Mouse (Mus musculus): ENCODE measurements around the gene St8sia1. TPM values are rescaled to one million over a fixed set of nuclear protein-coding genes. Genes with fewer than 3 reads are reported as not detected.
A peak's percentile ranks its signal among the peaks of the same experiment; 100 is the strongest.

St8sia1 gene
- polyA plus RNA-seq, 1 experiment from 2014 or later = 2.7 TPM

- no peaks in the 10 kb centered on the region for H3K4me1 ChIP-seq (ENCODE audit: control insufficient read depth, insufficient read depth, low read length)
- no peak for ATAC-seq (replicated peaks; ENCODE audit: insufficient number of reproducible peaks, low FRiP score, low TSS enrichment, low read depth)
- H3K9me3 ChIP-seq (replicated peaks; ENCODE audit: control insufficient read depth, low read length) = no peaks in the 10 kb centered on the region
- no peak overlapping the region for H3K4me2 ChIP-seq (ENCODE audit: low read depth, low read length)
- H3K9ac ChIP-seq (replicated peaks; ENCODE audit: low read length) = no peak overlapping the region
- 94% methylated on average over 3 of the region's 3 CpGs for WGBS
- H3K36me3 ChIP-seq (replicated peaks; ENCODE audit: control insufficient read depth, insufficient read depth, low read depth, low read length) = no peaks in the 10 kb centered on the region
- no peak for DNase-seq (ENCODE audit: low spot score)
- H3K4me3 ChIP-seq (ENCODE audit: low read depth, low read length) = no peak overlapping the region
- no peaks in the 10 kb centered on the region for H3K27me3 ChIP-seq (ENCODE audit: control insufficient read depth, insufficient read depth, low read length)
- H3K27ac ChIP-seq (replicated peaks; ENCODE audit: low read depth, low read length) = no peak overlapping the region
Measured at GRCm38 (mm10) chr6:142955281-142955680, 9.0 kb downstream of the St8sia1 start.

- Histone ChIP-seq H3K9me3 (replicated peaks; ENCODE audit: control insufficient read depth, low read length) (no peaks in the 10 kb centered on the region), H3K9ac (replicated peaks; ENCODE audit: low read length) (no peak overlapping the region), H3K4me3 (ENCODE audit: low read depth, low read length) (no peak overlapping the region), H3K4me2 (ENCODE audit: low read depth, low read length) (no peak overlapping the region), H3K27ac (replicated peaks; ENCODE audit: low read depth, low read length) (no peak overlapping the region), H3K36me3 (replicated peaks; ENCODE audit: control insufficient read depth, insufficient read depth, low read depth, low read length) (no peaks in the 10 kb centered on the region), H3K4me1 (ENCODE audit: control insufficient read depth, insufficient read depth, low read length) (no peaks in the 10 kb centered on the region), H3K27me3 (ENCODE audit: control insufficient read depth, insufficient read depth, low read length) (no peaks in the 10 kb centered on the region)
- ATAC-seq (replicated peaks; ENCODE audit: insufficient number of reproducible peaks, low FRiP score, low TSS enrichment, low read depth) (no peak), DNase-seq (ENCODE audit: low spot score) (no peak)
Measured at GRCm38 (mm10) chr6:142953189-142953588, 11.1 kb downstream of the St8sia1 start.

GRCm38 (mm10) chr6:142952361-142952954, 11.8 kb downstream of the St8sia1 start:
- WGBS = 91% methylated on average over 7 of the region's 7 CpGs
- ATAC-seq (replicated peaks; ENCODE audit: insufficient number of reproducible peaks, low FRiP score, low TSS enrichment, low read depth) (no peak), DNase-seq (ENCODE audit: low spot score) (no peak)
- Histone ChIP-seq H3K4me1 (ENCODE audit: control insufficient read depth, insufficient read depth, low read length) (no peaks in the 10 kb centered on the region), H3K27ac (replicated peaks; ENCODE audit: low read depth, low read length) (no peak overlapping the region), H3K9me3 (replicated peaks; ENCODE audit: control insufficient read depth, low read length) (no peaks in the 10 kb centered on the region), H3K4me3 (ENCODE audit: low read depth, low read length) (no peak overlapping the region), H3K4me2 (ENCODE audit: low read depth, low read length) (no peak overlapping the region), H3K36me3 (replicated peaks; ENCODE audit: control insufficient read depth, insufficient read depth, low read depth, low read length) (no peaks in the 10 kb centered on the region), H3K9ac (replicated peaks; ENCODE audit: low read length) (no peak overlapping the region), H3K27me3 (ENCODE audit: control insufficient read depth, insufficient read depth, low read length) (no peaks in the 10 kb centered on the region)

DNA sequence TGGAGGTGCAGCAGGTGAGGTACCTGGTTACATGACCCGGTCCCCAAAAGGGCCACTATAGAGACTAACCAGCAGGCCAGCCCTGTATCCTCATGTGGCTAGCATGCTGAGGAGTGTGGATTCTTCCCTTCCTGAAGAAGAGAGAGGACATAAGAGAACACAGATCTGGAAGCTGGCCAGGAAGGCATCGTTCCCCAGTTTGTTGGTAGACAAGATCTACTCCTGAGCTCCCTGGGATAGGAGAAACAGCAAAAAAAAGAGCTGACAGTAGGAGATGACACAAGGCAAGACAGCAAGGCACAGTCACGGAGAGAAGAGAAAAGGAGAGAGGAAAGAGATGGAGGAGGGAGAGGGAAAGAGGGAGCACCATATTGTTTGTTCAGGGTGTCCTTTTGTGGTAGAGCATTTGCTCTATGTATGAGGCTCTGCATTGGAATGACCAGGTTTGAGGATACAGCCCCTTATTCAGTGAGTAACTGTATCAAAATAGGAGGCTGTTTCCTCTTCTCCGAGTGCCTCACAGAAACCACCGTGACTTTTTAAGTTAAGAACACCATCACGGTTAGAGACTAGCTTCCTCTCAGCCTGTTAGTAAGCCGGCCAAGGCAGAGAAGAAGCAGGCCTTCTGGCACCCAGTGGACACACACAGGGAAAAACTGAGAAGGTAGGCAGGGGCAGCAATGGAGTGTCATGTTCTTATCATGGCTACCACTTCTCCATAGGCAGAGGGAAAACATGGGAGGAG, 12.5 kb downstream of the St8sia1 start:
- Histone ChIP-seq H3K4me2 (ENCODE audit: low read depth, low read length) (no peak overlapping the region), H3K27ac (replicated peaks; ENCODE audit: low read depth, low read length) (no peak overlapping the region), H3K4me3 (ENCODE audit: low read depth, low read length) (no peak overlapping the region), H3K36me3 (replicated peaks; ENCODE audit: control insufficient read depth, insufficient read depth, low read depth, low read length) (no peaks in the 10 kb centered on the region), H3K9me3 (replicated peaks; ENCODE audit: control insufficient read depth, low read length) (no peaks in the 10 kb centered on the region), H3K27me3 (ENCODE audit: control insufficient read depth, insufficient read depth, low read length) (no peaks in the 10 kb centered on the region), H3K4me1 (ENCODE audit: control insufficient read depth, insufficient read depth, low read length) (no peaks in the 10 kb centered on the region), H3K9ac (replicated peaks; ENCODE audit: low read length) (no peak overlapping the region)
- DNase-seq (ENCODE audit: low spot score) = no peak
- 91% methylated on average over 7 of the region's 7 CpGs for WGBS
- ATAC-seq (replicated peaks; ENCODE audit: insufficient number of reproducible peaks, low FRiP score, low TSS enrichment, low read depth) = no peak

DNA sequence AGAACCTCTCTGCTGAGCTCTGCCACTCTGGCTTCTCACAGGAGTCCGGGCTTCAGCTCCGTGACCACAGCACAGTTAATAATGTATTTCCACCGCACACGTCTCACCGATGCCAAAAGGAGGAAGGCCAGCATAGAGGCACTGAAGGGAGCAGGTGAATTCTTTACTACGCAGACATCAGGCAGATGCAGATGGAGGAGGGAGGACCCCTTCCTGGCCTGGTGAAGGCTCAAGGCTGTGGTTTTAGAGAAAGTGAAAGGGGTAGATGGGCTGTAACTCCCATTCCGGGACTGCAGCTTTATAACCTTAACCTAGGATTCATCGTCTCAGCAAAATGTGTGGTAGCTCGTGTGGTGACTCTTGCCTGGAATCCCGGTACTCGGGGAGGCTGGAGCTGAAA, 13.9 kb downstream of the St8sia1 start:
- ATAC-seq (replicated peaks; ENCODE audit: insufficient number of reproducible peaks, low FRiP score, low TSS enrichment, low read depth) (no peak), DNase-seq (ENCODE audit: low spot score) (no peak)
- Histone ChIP-seq H3K4me2 (ENCODE audit: low read depth, low read length) (no peak overlapping the region), H3K36me3 (replicated peaks; ENCODE audit: control insufficient read depth, insufficient read depth, low read depth, low read length) (no peaks in the 10 kb centered on the region), H3K27me3 (ENCODE audit: control insufficient read depth, insufficient read depth, low read length) (no peaks in the 10 kb centered on the region), H3K9ac (replicated peaks; ENCODE audit: low read length) (no peak overlapping the region), H3K4me3 (ENCODE audit: low read depth, low read length) (no peak overlapping the region), H3K4me1 (ENCODE audit: control insufficient read depth, insufficient read depth, low read length) (no peaks in the 10 kb centered on the region), H3K27ac (replicated peaks; ENCODE audit: low read depth, low read length) (no peak overlapping the region), H3K9me3 (replicated peaks; ENCODE audit: control insufficient read depth, low read length) (no peaks in the 10 kb centered on the region)
- WGBS = 91% methylated on average over 11 of the region's 11 CpGs

- Histone ChIP-seq H3K9ac (replicated peaks; ENCODE audit: low read length) (no peak overlapping the region), H3K9me3 (replicated peaks; ENCODE audit: control insufficient read depth, low read length) (no peaks in the 10 kb centered on the region), H3K27ac (replicated peaks; ENCODE audit: low read depth, low read length) (no peak overlapping the region), H3K27me3 (ENCODE audit: control insufficient read depth, insufficient read depth, low read length) (no peaks in the 10 kb centered on the region), H3K4me1 (ENCODE audit: control insufficient read depth, insufficient read depth, low read length) (no peaks in the 10 kb centered on the region), H3K4me3 (ENCODE audit: low read depth, low read length) (no peak overlapping the region), H3K36me3 (replicated peaks; ENCODE audit: control insufficient read depth, insufficient read depth, low read depth, low read length) (no peaks in the 10 kb centered on the region), H3K4me2 (ENCODE audit: low read depth, low read length) (no peak overlapping the region)
- 87% methylated on average over 5 of the region's 5 CpGs for WGBS
- ATAC-seq (replicated peaks; ENCODE audit: insufficient number of reproducible peaks, low FRiP score, low TSS enrichment, low read depth) (no peak), DNase-seq (ENCODE audit: low spot score) (no peak)
Measured at GRCm38 (mm10) chr6:142948955-142949357, 15.3 kb downstream of the St8sia1 start.

DNA sequence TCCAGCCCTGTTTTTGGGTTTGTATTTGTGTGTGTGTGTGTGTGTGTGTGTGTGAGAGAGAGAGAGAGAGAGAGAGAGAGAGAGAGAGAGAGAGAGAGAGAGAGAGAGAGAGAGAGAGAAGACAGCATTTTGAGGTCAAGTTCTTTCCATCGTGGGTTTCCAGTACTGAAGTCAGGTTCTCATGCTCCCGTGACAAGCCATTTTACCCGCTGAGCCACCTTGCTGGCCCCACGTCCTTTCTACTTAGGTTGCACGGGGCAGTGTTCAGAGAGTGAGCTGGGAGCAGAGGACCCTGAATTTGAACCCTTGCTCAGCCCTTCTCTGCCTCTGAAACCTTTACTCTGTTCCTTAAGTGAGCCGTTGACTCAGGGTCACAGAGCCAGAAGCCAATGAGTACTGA, 17.2 kb downstream of the St8sia1 start:
- no peaks in the 10 kb centered on the region for H3K9me3 ChIP-seq (replicated peaks; ENCODE audit: control insufficient read depth, low read length)
- H3K9ac ChIP-seq (replicated peaks; ENCODE audit: low read length) = no peak overlapping the region
- no peaks in the 10 kb centered on the region for H3K4me1 ChIP-seq (ENCODE audit: control insufficient read depth, insufficient read depth, low read length)
- WGBS = 84% methylated on average over 6 of the region's 6 CpGs
- no peak overlapping the region for H3K4me3 ChIP-seq (ENCODE audit: low read depth, low read length)
- no peaks in the 10 kb centered on the region for H3K27me3 ChIP-seq (ENCODE audit: control insufficient read depth, insufficient read depth, low read length)
- no peak for DNase-seq (ENCODE audit: low spot score)
- no peak overlapping the region for H3K4me2 ChIP-seq (ENCODE audit: low read depth, low read length)
- no peak overlapping the region for H3K27ac ChIP-seq (replicated peaks; ENCODE audit: low read depth, low read length)
- H3K36me3 ChIP-seq (replicated peaks; ENCODE audit: control insufficient read depth, insufficient read depth, low read depth, low read length) = no peaks in the 10 kb centered on the region
- no peak for ATAC-seq (replicated peaks; ENCODE audit: insufficient number of reproducible peaks, low FRiP score, low TSS enrichment, low read depth)

DNA sequence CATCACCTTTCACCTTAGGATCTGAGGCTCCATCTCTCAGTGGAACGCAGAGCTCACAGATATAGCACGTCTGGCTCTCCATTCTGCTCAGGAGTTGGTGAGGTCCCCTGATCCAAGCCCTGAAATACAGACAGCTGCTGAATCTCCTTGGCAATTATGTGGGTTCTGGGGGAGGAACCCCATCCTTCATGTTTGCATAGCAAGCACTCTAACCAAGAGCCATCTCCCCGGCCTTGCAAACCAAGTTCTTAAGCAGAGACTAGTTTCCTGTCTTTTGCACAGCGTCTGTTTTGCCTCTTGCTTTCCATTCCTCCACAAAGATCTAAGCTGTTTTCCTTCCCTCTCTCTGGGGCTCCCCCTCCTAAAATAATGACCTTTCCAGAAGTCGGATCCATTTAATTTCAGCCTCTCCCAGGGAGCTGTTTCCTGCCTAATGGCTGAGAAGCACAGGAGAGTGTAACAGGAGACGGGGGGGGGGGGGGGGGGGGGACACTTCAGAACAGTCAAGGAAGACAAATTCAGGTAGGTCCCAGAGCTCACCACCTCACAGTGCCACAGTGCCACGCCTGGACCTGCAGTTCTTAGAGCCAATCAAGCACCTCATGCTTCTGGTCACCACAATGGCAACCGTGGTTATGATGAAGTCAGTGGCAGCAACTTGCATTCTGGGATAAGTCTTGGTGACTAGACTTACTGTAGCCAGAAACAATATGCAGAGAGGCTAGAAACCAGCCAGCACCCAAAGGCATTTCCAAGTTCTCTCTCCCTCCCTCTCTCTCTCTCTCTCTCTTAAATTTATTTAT, 18.0 kb downstream of the St8sia1 start:
- Histone ChIP-seq H3K4me2 (ENCODE audit: low read depth, low read length) (no peak overlapping the region), H3K27me3 (ENCODE audit: control insufficient read depth, insufficient read depth, low read length) (no peaks in the 10 kb centered on the region), H3K9me3 (replicated peaks; ENCODE audit: control insufficient read depth, low read length) (no peaks in the 10 kb centered on the region), H3K4me3 (ENCODE audit: low read depth, low read length) (no peak overlapping the region), H3K4me1 (ENCODE audit: control insufficient read depth, insufficient read depth, low read length) (no peaks in the 10 kb centered on the region), H3K36me3 (replicated peaks; ENCODE audit: control insufficient read depth, insufficient read depth, low read depth, low read length) (no peaks in the 10 kb centered on the region), H3K9ac (replicated peaks; ENCODE audit: low read length) (no peak overlapping the region), H3K27ac (replicated peaks; ENCODE audit: low read depth, low read length) (no peak overlapping the region)
- DNase-seq (ENCODE audit: low spot score) (peak; percentile 35), ATAC-seq (replicated peaks; ENCODE audit: insufficient number of reproducible peaks, low FRiP score, low TSS enrichment, low read depth) (no peak)
- WGBS = 53% methylated on average over 7 of the region's 8 CpGs
